Mouse (Mus musculus): ENCODE measurements around the gene Pgbd1. TPM values are rescaled to one million over a fixed set of nuclear protein-coding genes. Genes with fewer than 3 reads are reported as not detected.
"Not testable (repeated sequence)": the region's sequence is repeated elsewhere in the genome, so short reads cannot be mapped to it uniquely, and the experiment has no call there.

Gene Pgbd1
- polyA plus RNA-seq (2015; fragmentation: Nextera tagmentation; extraction: Ambion mirVana), result 2.8 and 4.2 TPM in 2 replicates

- H3K27me3 ChIP-seq, result no peaks in the 10 kb centered on the region
- H3K9ac ChIP-seq, result peak within 1 kb of the TSS; percentile 67
- H3K4me3 ChIP-seq, result peak within 1 kb of the TSS; percentile 59
- no peaks in the 10 kb centered on the region for H3K9me3 ChIP-seq
- H3K27ac ChIP-seq (replicated peaks), result peak within 1 kb of the TSS; percentile 86
- peaks cover 25% of the 10 kb centered on the region for H3K36me3 ChIP-seq
- peak; percentile 97 for ATAC-seq (ENCODE audit: low FRiP score, low read depth)
- peaks cover 16% of the 10 kb centered on the region for H3K4me1 ChIP-seq (replicated peaks)
- peak within 1 kb of the TSS; percentile 92 for H3K4me2 ChIP-seq
- WGBS, result under 1% methylated on average over 32 of the region's 32 CpGs
These were observed at the start of gene Pgbd1 for GRCm38 (mm10) chr13:21440503-21441206. Pgbd1 (minus strand) TSS chr13:21441058.

GRCm38 (mm10) chr13:21486881-21487280 is 46.0 kb upstream of the Pgbd1 start:
- ATAC-seq (ENCODE audit: low FRiP score, low read depth), result no peak
- Histone ChIP-seq H3K36me3 (peaks cover 42% of the 10 kb centered on the region), H3K4me2 (no peak overlapping the region), H3K27me3 (no peaks in the 10 kb centered on the region), H3K4me3 (no peak overlapping the region), H3K9me3 (0 out of 2 replicates have a peak, but pooled peaks cover 5% of the 10 kb centered on the region), H3K4me1 (replicated peaks) (no peaks in the 10 kb centered on the region), H3K27ac (replicated peaks) (no peak overlapping the region), H3K9ac (no peak overlapping the region)
- WGBS, result 94% methylated on average over 1 of the region's 1 CpGs

DNA sequence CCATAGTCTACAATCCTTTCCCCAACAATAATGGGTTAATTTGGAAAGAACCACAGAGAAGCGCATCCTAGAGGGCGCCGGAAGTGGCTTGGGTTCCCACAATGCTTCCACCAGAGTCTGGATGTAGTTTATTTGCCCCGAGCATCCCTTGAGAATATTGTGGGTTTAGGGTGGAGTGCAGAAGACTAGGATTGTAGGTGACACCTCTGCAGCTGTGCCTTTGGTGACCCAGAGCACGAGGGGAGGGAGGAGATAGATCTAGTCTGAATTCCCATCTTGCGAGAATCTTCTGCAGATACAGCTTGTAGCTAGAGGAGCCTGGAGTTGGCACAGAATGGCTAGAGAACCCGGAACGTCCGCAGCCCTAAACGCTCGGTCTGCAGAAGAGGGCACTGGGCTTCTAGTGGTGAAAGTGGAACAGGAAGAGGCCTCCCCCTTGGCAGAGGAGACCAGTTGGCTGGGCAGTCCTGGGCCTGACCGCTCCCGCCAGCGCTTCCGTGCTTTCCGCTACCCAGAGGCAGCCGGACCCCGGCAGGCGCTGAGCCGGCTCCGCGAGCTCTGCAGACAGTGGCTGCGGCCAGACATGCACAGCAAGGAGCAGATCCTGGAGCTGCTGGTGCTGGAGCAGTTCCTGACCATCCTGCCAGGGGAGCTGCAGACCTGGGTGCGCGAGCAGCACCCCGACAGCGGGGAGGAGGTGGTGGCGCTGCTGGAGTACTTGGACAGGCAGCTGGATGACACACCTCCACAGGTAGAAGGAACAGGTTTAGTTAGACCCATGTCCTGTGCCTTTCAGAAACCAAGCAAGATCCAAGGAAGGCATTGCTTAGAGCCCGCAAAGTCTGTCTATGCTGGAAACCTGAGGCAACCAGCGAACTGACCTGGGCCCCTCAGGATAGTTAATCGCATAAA is 38.2 kb upstream of the Pgbd1 start, which contains the start of the genes Zkscan4 and Gm10065:
Zkscan4 (plus strand) TSS at position 149 of the 912 bp plus-strand sequence.
Gm10065 (minus strand) TSS at position 683 of the 912 bp plus-strand sequence.
- Histone ChIP-seq H3K27ac (replicated peaks) (peak within 1 kb of the TSS; percentile 85), H3K4me3 (peak within 1 kb of the TSS; percentile 68), H3K9ac (peak within 1 kb of the TSS; percentile 54), H3K4me1 (replicated peaks) (peaks cover 19% of the 10 kb centered on the region), H3K4me2 (peak within 1 kb of the TSS; percentile 65)
- not testable (repeated sequence) for H3K36me3 ChIP-seq, H3K9me3 ChIP-seq, H3K27me3 ChIP-seq
- 4% methylated on average over 31 of the region's 31 CpGs for WGBS
- peak; percentile 94 for ATAC-seq (ENCODE audit: low FRiP score, low read depth)

- no peak overlapping the region for H3K9ac ChIP-seq
- H3K36me3 ChIP-seq, result no peaks in the 10 kb centered on the region
- no peaks in the 10 kb centered on the region for H3K9me3 ChIP-seq
- 32% methylated on average over 4 of the region's 4 CpGs for WGBS
- peaks cover 3% of the 10 kb centered on the region; the same call in 1 of the 2 replicates for H3K4me1 ChIP-seq (replicated peaks)
- H3K27ac ChIP-seq (replicated peaks), result no peak overlapping the region
- 0 out of 2 replicates have a peak, but pooled peaks cover 3% of the 10 kb centered on the region for H3K27me3 ChIP-seq
- no peak overlapping the region for H3K4me3 ChIP-seq
- ATAC-seq (ENCODE audit: low FRiP score, low read depth), result no peak
- no peak overlapping the region for H3K4me2 ChIP-seq
These were observed 31.6 kb upstream of the Pgbd1 start for GRCm38 (mm10) chr13:21472427-21472826.

- peaks cover 3% of the 10 kb centered on the region; the same call in 1 of the 2 replicates for H3K27me3 ChIP-seq
- H3K4me1 ChIP-seq (replicated peaks), result peaks cover 3% of the 10 kb centered on the region; the same call in 1 of the 2 replicates
- H3K9me3 ChIP-seq, result no peaks in the 10 kb centered on the region
- peak overlapping the region; percentile 52; the same call in 1 of the 2 replicates for H3K4me3 ChIP-seq
- no peak for ATAC-seq (ENCODE audit: low FRiP score, low read depth)
- 26% methylated on average over 9 of the region's 9 CpGs for WGBS
- H3K9ac ChIP-seq, result no peak overlapping the region
- no peak overlapping the region for H3K27ac ChIP-seq (replicated peaks)
- H3K4me2 ChIP-seq, result peak overlapping the region; percentile 76
- no peaks in the 10 kb centered on the region for H3K36me3 ChIP-seq
These were observed 28.2 kb upstream of the Pgbd1 start for GRCm38 (mm10) chr13:21469097-21469496.

DNA sequence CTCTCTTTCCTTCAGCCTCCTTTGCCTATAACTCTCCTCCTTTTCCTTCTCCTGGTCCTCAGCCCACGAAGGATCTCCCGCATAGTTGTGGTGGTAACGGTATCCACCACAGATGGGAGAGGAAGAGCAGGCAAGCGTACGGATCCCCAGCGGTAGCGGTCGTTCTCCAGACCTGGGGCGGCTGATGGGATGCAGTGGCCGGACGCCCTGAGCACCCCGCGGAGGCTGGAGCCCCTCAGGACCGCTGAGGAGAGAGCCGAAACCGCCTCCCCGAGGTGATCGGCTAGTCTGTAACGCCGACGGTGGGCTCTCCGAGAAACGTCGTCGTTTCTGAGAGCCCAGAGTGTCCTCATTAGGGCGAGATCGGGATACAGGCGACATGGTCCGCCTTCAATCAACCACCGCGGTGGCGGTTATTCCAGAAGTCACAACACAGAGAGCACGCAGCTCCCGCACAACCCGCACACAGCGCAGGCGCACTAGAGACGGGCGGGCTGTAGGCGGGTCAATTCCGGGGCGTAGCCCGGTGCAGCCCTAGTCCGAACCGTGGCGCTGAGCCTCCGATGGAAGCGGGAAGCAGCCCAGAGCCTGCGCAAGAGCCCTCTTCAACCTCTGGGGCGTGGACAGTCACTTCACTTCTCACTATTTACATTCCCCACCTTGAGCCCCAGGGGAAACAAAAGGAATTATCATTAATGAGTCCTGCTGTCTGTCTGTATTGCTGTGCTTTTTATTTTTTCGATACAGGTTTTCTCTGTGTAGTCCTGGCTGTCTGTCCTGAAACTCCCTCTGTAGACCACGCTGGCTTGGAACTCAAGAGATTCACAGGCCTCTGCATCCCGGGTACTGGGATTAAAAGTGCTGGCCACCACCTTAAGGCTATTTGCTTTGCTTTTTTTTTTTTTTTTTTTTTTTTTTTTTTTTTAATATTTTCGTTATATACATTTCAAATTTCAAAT is 27.5 kb upstream of the Pgbd1 start, which contains the start of gene Nkapl:
Nkapl (minus strand) TSS at position 449 of the 959 bp plus-strand sequence.
- Histone ChIP-seq H3K4me1 (replicated peaks) (peaks cover 3% of the 10 kb centered on the region; the same call in 1 of the 2 replicates), H3K36me3 (no peaks in the 10 kb centered on the region), H3K9ac (peak within 1 kb of the TSS; percentile 67), H3K27ac (replicated peaks) (peak within 1 kb of the TSS; percentile 72), H3K9me3 (no peaks in the 10 kb centered on the region), H3K27me3 (peaks cover 3% of the 10 kb centered on the region; the same call in 1 of the 2 replicates), H3K4me2 (peak within 1 kb of the TSS; percentile 76), H3K4me3 (peak within 1 kb of the TSS; percentile 52)
- 1% methylated on average over 54 of the region's 54 CpGs for WGBS
- ATAC-seq (ENCODE audit: low FRiP score, low read depth), result peak; percentile 100

- ATAC-seq (ENCODE audit: low FRiP score, low read depth), result no peak
- peak overlapping the region; percentile 76 for H3K4me2 ChIP-seq
- peaks cover 3% of the 10 kb centered on the region; the same call in 1 of the 2 replicates for H3K27me3 ChIP-seq
- no peaks in the 10 kb centered on the region for H3K9me3 ChIP-seq
- no peak overlapping the region for H3K4me3 ChIP-seq
- no peak overlapping the region for H3K9ac ChIP-seq
- H3K27ac ChIP-seq (replicated peaks), result no peak overlapping the region
- peaks cover 3% of the 10 kb centered on the region; the same call in 1 of the 2 replicates for H3K4me1 ChIP-seq (replicated peaks)
- H3K36me3 ChIP-seq, result no peaks in the 10 kb centered on the region
- WGBS, result 86% methylated on average over 10 of the region's 10 CpGs
These were observed 26.5 kb upstream of the Pgbd1 start for GRCm38 (mm10) chr13:21467336-21467735.

GRCm38 (mm10) chr13:21462516-21462915 is 21.7 kb upstream of the Pgbd1 start:
- not testable (repeated sequence) for ATAC-seq (ENCODE audit: low FRiP score, low read depth); H3K9ac ChIP-seq; H3K4me2 ChIP-seq; H3K4me3 ChIP-seq; H3K9me3 ChIP-seq; H3K4me1 ChIP-seq (replicated peaks); H3K27me3 ChIP-seq; H3K27ac ChIP-seq (replicated peaks); H3K36me3 ChIP-seq
- WGBS, result 53% methylated on average over 9 of the region's 9 CpGs

DNA sequence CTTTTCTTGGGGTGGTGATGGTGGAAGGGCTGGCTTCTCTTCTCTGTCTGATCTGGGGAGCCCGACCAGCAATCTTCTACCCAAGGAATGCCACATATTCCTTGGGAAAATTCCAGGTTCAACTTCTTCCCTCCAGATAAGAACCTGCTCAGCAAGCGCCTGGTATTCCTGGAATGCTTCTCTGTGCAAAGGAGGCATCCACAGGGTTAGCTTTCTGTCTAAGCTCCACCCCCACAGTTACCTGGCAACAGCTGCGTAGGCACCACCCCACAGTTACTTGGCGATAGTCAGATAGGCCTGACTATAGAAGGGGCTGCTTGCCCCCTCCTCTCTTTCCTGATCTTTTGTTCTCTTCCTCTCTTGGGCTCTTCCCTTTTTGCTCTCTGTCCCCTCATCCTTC is 15.5 kb upstream of the Pgbd1 start:
- no peak for ATAC-seq (ENCODE audit: low FRiP score, low read depth)
- WGBS, result 13% methylated on average over 4 of the region's 4 CpGs
- no peaks in the 10 kb centered on the region for H3K27me3 ChIP-seq

GRCm38 (mm10) chr13:21454133-21454532 is 13.3 kb upstream of the Pgbd1 start:
- peaks cover 16% of the 10 kb centered on the region for H3K4me1 ChIP-seq (replicated peaks)
- no peaks in the 10 kb centered on the region for H3K9me3 ChIP-seq
- H3K4me2 ChIP-seq, result peak overlapping the region; percentile 63; the same call in 1 of the 2 replicates
- ATAC-seq (ENCODE audit: low FRiP score, low read depth), result no peak
- H3K27ac ChIP-seq (replicated peaks), result no peak overlapping the region
- over 99% methylated on average over 3 of the region's 3 CpGs for WGBS
- no peak overlapping the region for H3K9ac ChIP-seq
- no peaks in the 10 kb centered on the region for H3K36me3 ChIP-seq
- no peak overlapping the region for H3K4me3 ChIP-seq
- H3K27me3 ChIP-seq, result no peaks in the 10 kb centered on the region

More for the DNA sequence above, 15.5 kb upstream of the Pgbd1 start:
- Histone ChIP-seq H3K4me1 (replicated peaks) (peaks cover 16% of the 10 kb centered on the region), H3K9ac (no peak overlapping the region), H3K4me2 (no peak overlapping the region), H3K36me3 (no peaks in the 10 kb centered on the region), H3K4me3 (no peak overlapping the region), H3K27ac (replicated peaks) (no peak overlapping the region), H3K9me3 (no peaks in the 10 kb centered on the region)

DNA sequence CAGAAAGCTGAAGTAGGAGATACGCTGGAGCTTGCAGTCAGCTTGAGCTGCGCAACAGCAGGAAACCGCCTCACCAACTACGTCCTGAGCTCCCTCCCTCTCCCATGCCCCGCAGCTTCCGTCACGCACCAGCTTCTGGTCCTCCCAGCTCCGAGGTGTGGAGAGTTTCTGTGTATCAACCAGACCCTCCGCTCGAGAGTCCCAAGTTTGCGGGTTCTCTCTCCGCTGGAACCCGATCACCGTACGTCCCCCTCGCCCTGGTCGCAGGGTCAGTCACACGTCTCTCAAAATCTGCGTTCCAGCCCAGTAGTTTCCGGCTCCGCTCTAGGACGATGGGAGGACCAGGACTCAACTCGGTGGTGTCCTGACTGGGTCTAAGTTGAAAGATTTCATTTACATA is 12.6 kb upstream of the Pgbd1 start, which contains the start of gene Zscan26:
Zscan26 (minus strand) TSS at position 282 of the 400 bp plus-strand sequence.
- Histone ChIP-seq H3K4me2 (peak within 1 kb of the TSS; percentile 63), H3K4me1 (replicated peaks) (peaks cover 16% of the 10 kb centered on the region), H3K27me3 (no peaks in the 10 kb centered on the region), H3K36me3 (peaks cover 2% of the 10 kb centered on the region; the same call in 1 of the 2 replicates), H3K9ac (peak within 1 kb of the TSS; percentile 71), H3K9me3 (no peaks in the 10 kb centered on the region), H3K27ac (replicated peaks) (peak within 1 kb of the TSS; percentile 78), H3K4me3 (peak within 1 kb of the TSS; percentile 72)
- ATAC-seq (ENCODE audit: low FRiP score, low read depth), result peak; percentile 95
- WGBS, result under 1% methylated on average over 23 of the region's 23 CpGs
